Mouse (Mus musculus) layer of hippocampus, adult 11-12 months (tissue): Measurements from ENCODE around the gene Glis3.

Experiments
- DNase-seq: peaks from one replicate; pipeline ENCODE4 v3.0.0; 2022; ENCODE audit warnings: low spot score

Glis3 gene

DNA sequence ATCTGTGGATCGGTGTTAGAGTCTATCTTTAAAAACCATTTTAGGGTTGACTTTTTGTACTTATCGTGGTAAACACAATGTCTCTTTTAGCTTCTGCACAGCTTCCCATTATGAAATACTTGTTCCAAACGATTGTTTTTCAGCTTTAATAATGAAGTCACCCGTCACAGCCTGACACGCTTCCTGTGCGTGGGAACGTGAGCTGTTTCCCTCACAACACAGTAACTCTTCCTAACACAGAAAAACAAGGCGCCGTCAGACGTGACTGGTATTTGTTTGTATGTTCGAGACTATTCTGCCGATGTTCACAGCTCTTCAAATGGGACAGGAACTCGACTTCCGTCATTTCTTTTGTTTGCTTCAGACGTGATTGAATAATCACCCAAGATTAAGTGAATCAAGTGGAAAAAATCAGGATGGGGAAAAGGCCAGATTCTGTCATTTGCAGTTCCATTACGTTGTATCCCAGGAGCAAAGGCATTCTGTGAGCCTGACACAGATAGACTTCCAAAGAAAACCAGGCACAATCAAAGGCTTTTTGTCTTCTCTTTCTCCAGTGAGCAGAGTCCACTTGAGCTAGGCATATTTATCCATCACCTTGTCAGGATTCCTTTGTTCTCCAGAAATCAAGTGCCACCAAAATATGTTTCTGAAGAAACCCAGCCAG lies 351.3 kb downstream of the Glis3 start:
- DNase-seq = peak; percentile 35

DNA sequence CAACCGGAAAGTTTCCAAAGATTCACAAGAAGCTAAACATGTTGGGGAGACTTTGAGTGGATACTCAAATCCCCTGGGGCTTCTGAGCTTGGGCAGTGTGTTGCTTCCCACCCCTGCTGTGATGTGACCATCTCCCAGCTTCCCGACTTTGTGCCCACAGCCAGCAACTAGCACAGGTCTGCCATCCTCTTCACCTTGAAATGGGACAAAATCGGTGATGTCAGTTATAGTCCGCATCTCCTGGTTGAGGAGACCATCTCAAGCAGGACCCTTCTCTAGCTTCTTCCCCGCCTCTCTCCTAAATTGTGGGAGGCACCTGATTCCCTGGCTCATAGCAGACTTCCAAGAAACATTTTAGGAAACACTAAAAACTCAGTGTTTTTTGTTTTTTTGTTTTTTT lies 352.3 kb downstream of the Glis3 start:
- DNase-seq = no peak

DNA sequence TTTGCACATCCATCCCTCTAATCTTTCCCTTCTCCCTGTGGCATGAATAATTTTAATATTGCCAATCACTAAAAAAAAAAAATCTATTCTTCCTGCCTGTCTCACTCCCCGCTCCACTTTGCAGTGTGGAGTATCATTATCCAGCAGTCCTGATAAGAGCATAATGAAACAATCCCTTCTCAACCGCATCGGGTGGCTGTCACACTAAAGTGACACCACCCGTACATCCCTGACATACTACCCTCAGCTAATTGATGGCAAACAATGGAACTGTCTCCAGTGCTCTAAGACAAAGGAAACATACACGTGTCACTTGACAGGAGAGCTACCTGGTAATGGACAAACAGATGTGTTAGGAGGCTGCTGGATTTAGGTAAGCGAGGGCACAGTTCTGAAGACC lies 373.8 kb downstream of the Glis3 start:
- DNase-seq = no peak

DNA sequence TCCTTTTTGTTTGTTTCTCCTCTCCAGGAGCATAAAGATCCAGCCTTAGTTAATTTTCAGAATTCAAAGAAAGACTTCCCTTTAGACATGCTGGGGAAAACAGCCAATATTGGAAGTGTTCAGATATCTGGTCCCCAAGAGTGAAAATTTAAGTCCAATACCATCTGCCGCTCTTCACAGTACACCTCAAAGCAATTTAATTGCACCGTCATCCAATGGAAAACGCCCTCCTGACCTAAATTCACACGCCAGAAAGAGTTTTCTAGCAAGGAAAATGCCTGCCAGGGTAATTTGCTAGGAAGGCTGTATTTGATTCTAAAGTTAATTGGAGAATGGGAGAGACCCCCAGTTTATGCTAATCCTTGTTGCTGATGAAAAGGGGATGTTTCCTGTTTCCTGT lies 374.4 kb downstream of the Glis3 start:
- DNase-seq = no peak

DNA sequence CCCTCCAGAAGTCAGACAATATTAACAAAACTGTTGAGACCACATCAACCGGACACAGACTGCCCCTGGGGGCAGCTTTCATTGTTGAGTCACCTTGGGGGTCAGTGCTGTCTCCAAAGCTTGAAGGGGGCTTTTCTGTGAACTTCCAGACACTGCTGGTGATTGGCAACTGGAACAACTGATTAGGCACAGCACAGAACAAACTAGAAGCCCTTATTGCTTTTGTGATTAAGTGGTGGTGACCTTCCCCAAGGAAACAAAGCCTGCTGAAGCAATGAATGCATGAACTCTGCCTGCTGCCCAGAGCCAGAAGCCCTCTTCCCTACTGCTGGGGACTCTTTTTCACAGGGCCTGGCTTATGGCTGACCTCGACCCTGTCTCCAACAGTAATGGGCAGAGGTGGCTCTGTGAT lies 377.0 kb downstream of the Glis3 start:
- no peak for DNase-seq

DNA sequence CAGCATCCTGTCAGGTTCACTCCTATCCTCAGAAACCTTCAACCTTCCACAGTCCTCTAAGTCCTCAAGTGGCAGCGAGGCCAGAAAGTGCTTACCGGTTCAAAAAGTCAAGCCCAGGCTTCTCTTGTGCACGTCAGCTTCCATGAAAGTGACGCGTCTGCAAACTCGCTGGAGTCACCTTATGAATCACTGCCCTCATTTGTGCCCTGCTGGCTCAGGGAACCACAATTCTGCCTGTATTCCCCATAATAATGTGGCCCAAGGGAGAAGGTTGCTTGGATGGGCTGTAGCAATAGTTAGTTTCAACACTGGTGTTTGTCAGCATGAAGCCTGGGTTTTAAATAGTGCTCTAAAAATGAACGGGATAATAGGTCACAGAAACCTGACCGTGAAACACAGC lies 379.7 kb downstream of the Glis3 start:
- DNase-seq = no peak

DNA sequence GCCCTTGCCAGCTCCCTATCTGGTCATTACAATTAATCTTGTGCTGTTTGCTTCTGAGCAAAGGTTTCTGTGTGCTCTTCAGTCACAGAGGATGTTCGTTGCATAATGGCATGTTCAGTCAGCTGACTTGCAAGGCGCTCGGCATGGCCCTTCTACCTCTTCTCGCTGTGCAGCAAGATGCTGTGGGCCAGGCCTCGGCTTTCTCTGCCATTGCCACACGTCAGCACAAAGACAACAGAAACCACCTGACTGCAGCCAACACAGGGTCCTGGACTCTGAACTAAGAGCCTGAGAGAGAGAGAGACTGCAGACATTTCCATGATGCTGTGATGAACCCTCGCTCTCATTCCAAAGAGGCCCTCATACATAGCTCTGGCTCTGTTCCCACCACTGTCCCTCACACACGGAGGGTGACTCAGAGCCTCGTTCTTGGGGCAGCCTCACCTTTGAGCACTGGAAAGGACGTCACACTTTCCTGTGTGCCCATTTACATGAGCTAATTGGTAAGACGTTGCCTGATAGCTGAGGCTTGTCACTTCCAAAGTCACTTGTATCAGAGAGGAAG lies 380.6 kb downstream of the Glis3 start:
- DNase-seq = no peak

DNA sequence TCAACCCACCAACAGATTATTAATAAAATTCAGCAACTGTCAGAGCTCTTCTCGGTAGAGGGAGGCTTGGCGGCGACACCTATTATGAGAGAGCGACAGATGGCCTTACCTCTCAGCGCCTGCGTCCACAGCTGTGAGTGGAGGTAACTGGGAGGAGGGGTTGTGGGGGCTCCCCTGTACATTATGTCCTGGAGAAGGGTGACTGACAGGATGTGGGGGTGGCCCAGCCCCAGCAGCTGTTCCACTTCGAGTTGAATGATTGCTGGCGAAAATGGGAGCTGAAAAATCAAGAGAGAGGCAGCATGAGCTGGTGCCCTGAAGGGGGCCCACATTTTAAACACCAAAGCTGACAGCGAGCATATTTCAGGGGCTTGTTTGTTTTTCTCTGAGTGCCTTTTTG lies 381.2 kb downstream of the Glis3 start:
- peak; percentile 68 for DNase-seq

DNA sequence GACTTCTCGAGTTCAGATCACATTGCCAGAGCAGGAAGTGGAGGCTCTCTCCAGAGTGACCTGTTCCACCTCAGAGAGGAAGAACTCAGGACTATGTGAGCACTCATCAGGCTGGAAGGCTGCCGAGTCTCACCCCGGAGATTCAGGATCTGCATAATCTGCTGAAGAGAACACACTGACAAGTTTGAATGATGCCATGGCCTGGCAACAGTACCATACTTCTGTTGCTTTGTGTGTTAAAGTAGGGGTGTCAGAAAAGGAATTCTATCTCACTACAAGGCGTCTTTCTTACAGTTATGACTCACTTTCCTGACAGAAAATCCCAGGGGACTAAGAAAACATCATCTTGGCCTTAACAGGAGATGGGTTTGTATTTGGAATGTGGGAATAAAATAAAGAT lies 388.3 kb downstream of the Glis3 start:
- DNase-seq = no peak

DNA sequence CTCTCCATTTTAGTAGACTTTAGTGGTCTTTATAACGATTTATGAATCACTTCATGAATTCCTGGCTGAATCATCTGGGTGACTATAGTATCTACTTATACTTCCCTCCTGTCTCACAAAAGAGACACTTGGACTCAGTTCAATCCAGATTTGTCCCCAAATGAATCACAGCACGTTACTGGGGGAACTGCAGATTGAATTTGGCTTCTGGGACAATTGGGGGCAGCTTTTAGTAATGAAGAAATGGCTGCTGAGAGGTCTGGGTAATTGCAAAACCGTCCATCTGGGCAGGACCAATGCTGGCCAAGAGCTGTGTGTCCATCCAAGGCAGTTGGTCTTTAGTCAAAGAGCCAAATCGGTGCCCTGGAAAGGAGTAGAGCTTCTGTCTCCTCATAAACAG lies 390.4 kb downstream of the Glis3 start:
- DNase-seq = peak; percentile 9

DNA sequence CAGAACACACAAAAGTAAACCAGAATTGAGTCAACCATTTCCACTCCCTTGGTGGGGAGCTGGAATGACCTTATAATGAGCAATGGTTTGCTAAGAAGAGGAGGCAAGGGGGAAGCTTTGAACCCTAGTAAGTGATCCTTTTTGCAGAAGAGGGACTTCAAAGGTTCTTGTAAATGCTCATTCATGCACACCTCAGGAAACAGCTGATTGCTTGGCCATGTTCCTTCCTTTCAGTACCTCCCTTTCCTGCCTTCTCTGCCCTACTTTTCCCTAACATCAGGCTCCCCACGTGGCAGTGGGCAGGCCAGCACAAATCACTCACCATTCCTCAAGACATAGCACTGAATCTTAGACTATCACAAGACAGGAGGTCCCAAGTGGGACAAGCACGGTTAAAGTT lies 392.4 kb downstream of the Glis3 start:
- no peak for DNase-seq

DNA sequence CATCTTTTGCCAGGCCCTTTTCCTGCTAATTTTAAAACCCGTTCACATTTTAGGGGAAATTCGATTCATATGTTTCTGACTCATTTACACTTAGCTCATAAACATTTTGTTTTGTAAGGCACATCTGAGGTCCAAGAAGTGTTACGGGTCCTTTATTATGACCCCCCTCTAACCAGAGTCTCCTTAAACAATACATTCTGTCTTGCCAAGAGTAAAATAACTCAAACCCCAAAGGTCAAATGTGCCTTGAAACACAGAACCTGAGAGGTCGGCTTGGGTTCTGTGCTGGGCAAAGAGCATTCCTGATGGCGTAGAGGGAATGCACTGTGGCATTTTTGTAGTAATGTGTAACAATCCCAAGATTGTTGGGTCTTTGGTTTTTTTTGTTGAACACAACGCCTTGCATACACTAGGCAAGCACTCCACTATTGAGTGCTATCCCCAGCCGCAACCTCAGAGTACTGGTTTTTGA lies 395.7 kb downstream of the Glis3 start:
- DNase-seq = no peak

DNA sequence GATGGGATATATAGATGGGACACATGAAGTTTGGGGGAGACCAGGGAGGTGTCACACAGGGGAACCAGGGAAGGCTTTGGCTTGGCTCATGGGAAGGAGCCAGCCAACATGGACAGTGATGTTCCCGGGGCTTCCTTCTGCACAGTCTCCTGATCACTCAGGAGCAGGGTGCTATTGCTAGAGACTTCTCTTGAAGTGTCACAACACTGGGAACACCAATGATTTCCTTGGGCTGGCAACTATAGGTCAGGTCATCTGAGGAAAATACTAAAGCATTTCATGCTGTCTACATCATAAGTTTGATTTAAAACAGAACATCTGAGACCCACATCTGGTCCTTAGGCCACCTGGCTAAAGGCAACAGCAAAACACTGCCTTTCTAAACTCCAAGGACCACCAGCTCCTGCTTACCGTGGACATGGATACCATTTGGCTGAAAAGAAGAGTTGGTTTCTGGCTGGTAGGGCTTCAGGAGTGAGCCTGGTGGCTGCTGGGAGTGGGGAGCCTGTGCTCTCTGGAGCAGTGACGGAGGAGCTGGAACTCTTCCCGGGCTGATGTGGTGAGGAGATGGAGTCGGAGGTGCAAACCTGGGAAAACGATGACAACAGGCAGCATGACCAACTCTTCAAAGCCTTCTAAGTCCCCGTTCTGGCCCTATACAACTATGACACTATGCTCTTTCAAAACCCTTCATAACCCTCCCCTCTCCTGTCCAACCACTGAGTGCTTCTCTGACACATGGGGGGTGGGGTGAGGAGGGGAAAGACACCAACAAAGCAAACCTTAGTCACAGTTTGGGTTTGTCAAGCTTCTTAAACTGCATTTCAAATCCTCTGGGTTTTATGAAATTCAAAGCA lies 396.4 kb downstream of the Glis3 start:
- no peak for DNase-seq

DNA sequence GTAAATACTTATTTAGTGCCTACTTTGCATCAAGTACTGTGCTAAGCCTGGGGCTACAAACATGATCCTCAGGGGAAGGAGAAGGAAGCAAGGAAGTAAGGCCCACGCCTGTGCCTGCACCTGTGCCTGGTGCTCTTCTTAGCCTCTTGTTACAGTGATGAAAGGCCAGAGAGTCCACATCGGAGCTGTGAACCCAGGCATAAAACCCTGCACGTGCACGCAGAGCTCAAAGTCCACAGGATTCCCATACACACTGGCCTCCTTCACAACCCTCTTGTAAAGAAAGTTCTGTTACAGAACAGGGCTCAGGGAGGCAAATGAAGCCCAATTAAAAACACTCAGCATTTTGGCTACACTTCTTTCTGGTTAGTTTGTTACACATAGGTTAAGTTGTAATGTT lies 398.5 kb downstream of the Glis3 start:
- no peak for DNase-seq

DNA sequence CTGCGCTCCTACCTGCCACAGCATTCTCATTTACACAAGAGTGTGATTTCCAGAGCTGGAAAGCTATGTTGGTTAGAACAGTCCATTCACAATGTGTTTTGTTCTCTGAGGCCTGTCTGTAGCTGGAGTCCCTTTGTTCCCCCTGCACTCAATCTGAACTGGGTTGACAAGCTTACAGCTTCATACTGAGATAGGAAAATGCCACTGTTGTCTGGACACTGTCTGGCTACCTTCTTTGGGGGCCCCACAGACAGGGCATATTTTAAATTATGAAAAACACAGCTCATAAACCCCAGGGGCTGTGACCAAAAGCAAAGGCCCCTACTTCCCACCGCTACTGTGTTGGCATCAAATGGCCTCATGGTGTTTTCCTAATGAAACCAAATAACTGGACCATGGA lies 402.8 kb downstream of the Glis3 start:
- DNase-seq = no peak

DNA sequence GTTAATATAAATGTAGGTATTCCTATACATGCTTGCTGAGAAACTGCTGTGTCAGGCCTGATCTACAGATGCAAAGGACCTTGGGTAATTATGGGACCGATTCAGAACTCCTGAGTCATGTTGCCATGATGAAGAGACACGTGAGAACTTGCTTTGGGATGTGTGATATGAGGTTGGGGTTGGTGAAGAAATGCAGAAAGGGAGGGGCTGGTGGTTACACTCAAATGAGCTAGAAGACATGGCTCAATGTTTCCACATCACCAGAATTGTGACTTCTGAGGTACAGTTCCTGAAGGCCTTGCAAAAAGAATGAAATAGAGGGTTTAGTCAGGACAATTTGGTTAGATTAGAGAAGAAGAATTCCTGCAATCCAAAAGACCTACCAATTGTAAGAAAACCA lies 405.4 kb downstream of the Glis3 start:
- DNase-seq = no peak

DNA sequence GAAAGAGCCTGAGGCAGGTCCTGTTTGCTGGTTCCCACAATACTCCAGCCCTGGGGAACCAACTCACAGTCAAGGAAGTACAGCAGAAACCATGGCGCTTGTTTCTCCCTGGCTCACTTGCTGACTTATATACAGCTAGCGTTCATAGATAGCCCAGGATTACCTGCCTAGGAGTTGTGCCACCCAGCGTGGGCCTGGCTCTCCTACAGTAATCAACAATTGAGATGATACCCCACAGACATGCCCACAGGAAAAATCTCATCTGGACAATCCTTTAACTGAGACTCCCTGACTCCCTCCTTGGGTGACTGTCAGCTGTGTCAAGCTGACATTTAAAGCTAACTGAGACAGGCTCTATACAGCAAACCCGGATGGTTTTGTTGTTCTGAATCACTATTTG lies 405.9 kb downstream of the Glis3 start:
- DNase-seq = no peak

DNA sequence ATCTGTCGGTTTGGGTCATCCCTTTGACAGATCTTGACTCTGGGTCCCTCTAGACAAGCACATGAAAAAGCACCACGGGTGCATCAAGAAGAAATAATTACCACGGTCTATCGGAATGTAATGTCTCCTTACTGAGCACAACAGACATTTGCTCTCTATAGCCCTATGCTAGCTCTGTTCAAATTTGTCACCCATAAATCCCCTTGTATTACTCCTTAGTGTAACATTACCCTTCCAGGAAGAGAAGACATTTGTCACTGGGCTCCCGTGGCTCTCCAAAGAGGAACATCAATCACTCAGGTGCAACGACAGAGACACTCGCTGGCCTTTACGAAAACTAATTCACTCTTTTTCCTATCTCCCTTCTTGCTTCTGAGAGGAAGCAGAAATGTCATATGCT lies 413.0 kb downstream of the Glis3 start:
- no peak for DNase-seq

DNA sequence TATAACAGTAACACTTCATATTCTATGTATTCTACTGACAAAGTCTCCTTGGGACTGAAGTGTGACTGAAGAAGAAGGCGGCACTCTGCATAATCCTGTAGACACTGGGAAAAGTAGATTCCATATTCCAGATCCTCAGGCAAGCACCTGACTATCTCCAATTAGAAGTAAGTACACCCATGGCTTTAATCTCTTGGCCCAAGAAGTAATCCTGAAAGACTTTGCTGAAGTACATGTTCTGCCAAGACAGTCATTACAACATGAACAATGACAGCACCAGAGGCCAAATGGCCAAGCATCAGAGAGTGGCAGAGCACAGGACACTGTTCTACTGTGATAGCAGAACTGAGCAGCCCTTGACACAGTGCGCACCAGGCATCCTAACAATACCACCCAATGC lies 414.1 kb downstream of the Glis3 start:
- DNase-seq = no peak

DNA sequence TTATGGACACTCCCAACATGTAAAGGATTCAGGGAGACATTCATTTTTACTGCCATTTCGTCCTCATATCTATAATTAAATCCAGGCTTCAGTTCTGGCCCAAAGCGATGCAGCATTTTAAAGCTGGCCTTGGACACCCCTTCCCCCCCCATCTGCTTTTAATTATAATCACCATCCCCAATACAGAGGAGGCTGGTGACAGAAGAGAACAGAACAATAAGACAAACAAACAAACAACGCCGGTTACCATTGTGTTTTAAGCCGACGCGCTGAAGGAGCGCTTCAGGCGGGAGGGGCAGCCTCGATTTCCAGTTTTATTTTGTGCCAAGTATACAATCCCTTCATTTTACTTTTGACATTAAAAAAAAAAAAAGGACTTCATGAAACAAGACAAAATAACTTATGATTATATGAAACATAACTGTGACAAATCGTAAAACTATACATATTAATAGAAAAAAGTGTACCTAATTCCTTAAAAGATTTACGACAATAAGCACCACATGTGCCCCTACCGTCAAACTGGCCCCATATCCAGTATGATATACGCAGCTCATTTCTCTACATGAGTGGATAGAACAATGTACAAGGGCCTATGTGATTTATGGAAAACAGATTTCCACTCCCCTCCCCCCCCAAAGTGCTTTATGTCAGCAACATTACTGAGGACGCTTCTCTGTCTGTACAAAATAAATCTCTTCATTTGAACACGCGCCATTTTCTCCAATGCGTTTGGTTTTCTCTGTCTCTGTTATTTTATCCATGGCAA lies 420.8 kb downstream of the Glis3 start:
- no peak for DNase-seq

DNA sequence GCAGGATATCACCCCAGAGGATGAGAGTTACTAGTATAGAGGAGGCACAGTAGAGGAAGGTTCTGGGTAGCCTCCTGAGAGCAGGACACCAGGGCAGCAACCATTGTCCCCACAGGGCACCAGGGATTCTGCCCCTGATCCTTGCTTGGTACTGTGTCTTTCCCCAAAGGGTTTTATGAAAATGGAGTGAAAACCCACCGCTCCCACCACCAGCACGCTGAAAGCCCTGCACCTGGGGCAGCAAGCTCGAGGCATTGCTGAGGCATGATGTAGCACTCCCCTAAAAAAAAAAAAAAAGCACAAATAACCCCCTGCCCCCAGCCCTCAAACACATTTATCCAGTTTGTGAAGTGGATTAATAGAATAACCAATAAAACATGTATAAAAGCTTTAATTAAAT lies 421.4 kb downstream of the Glis3 start:
- DNase-seq = no peak

DNA sequence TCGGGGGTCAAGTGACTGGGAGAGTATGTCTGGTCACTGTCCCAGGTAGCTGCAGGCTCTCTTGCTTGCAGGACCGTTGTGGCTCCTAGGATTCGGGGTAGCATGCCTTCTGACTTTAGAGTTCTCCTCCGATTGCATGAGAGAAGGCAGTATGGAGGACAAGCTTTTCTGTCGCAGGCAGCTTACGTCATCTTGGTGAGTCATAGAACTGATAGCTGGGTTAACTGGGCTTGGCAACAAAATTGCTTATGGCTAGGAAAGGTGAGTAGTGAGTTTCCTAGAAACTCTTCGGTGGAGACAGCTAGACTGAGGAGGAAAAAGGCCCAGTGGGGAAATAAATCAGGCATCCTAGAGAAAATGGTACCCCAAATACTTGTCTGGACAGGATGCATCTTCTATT lies 432.5 kb downstream of the Glis3 start:
- DNase-seq = no peak

DNA sequence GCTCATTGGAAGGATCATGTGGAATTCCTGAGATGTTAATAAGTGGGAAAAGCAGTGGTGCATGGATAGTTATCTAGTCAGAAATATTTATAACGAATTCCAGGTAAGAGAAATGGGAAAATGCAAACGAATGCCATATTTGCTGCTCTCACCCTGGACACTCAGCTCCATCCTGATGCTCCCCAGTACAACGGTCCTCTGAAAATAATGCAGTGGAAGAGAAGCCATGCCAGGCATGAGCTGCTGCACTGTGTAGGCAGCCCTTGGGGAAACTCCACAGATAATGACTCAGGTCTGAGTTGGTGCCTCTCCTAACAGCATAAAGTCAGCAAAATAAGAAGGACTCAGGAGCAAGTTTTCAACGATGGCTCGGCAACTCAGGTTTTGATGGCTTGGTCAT lies 433.7 kb downstream of the Glis3 start:
- no peak for DNase-seq
